Mouse (Mus musculus): ENCODE results near the gene Fgf3. TPM values are rescaled to one million over a fixed set of nuclear protein-coding genes. Genes with fewer than 3 reads are reported as not detected.

Gene Fgf3
- polyA plus RNA-seq, 1 experiment from 2014 or later, result 0.28 TPM

GRCm38 (mm10) chr7:144861056-144861768 lies 23.3 kb downstream of the Fgf3 start:
- Histone ChIP-seq H3K9me3 (replicated peaks) (no peaks in the 10 kb centered on the region), H3K4me1 (peaks cover 15% of the 10 kb centered on the region), H3K27ac (replicated peaks) (no peak overlapping the region), H3K9ac (replicated peaks) (no peak overlapping the region), H3K36me3 (no peaks in the 10 kb centered on the region), H3K4me3 (replicated peaks) (peak overlapping the region; percentile 19), H3K4me2 (peak overlapping the region; percentile 37), H3K27me3 (replicated peaks) (peaks cover 76% of the 10 kb centered on the region)
- no peak for ATAC-seq (ENCODE audit: low FRiP score)
- under 1% methylated on average over 56 of the region's 72 CpGs for WGBS

- no peaks in the 10 kb centered on the region for H3K9me3 ChIP-seq (replicated peaks)
- ATAC-seq (ENCODE audit: low FRiP score), result no peak
- H3K36me3 ChIP-seq, result no peaks in the 10 kb centered on the region
- 1% methylated on average over 28 of the region's 28 CpGs for WGBS
- no peak overlapping the region for H3K9ac ChIP-seq (replicated peaks)
- H3K4me3 ChIP-seq (replicated peaks), result peak overlapping the region; percentile 19
- H3K27ac ChIP-seq (replicated peaks), result no peak overlapping the region
- H3K27me3 ChIP-seq (replicated peaks), result peaks cover 79% of the 10 kb centered on the region
- peak overlapping the region; percentile 37 for H3K4me2 ChIP-seq
- H3K4me1 ChIP-seq, result peaks cover 15% of the 10 kb centered on the region
These were observed 23.8 kb downstream of the Fgf3 start for GRCm38 (mm10) chr7:144861769-144862070.

- H3K9me3 ChIP-seq (replicated peaks), result no peaks in the 10 kb centered on the region
- peaks cover 15% of the 10 kb centered on the region for H3K4me1 ChIP-seq
- no peak for ATAC-seq (ENCODE audit: low FRiP score)
- no peaks in the 10 kb centered on the region for H3K36me3 ChIP-seq
- H3K4me2 ChIP-seq, result peak overlapping the region; percentile 37; the same call in 1 of the 2 replicates
- peaks cover 83% of the 10 kb centered on the region for H3K27me3 ChIP-seq (replicated peaks)
- H3K9ac ChIP-seq (replicated peaks), result no peak overlapping the region
- 2% methylated on average over 15 of the region's 15 CpGs for WGBS
- H3K4me3 ChIP-seq (replicated peaks), result peak overlapping the region; percentile 19; the same call in 1 of the 2 replicates
- H3K27ac ChIP-seq (replicated peaks), result no peak overlapping the region
These were observed 24.2 kb downstream of the Fgf3 start for GRCm38 (mm10) chr7:144862126-144862525.

DNA sequence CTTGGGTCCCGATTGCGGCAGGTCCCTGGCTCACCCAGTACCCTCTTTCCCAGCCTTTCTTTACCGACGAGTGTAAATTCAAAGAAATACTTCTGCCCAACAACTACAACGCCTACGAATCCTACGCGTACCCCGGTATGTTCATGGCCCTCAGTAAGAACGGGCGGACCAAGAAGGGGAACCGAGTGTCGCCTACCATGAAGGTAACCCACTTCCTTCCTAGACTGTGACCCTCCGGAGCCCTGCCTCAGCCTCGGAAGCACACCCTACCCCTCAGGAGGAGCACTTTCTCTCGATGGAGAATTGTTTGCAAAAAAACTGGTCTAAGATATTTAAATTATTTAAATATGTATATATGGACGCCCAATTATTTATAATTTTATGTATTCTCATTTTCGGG lies 24.8 kb downstream of the Fgf3 start:
- Histone ChIP-seq H3K9me3 (replicated peaks) (no peaks in the 10 kb centered on the region), H3K4me2 (no peak overlapping the region), H3K9ac (replicated peaks) (no peak overlapping the region), H3K4me3 (replicated peaks) (no peak overlapping the region), H3K27ac (replicated peaks) (no peak overlapping the region), H3K4me1 (peaks cover 15% of the 10 kb centered on the region), H3K36me3 (no peaks in the 10 kb centered on the region), H3K27me3 (replicated peaks) (peaks cover 89% of the 10 kb centered on the region)
- 4% methylated on average over 18 of the region's 18 CpGs for WGBS
- ATAC-seq (ENCODE audit: low FRiP score), result no peak

GRCm38 (mm10) chr7:144863196-144863595 lies 25.3 kb downstream of the Fgf3 start:
- Histone ChIP-seq H3K4me1 (peaks cover 15% of the 10 kb centered on the region), H3K9ac (replicated peaks) (no peak overlapping the region), H3K36me3 (no peaks in the 10 kb centered on the region), H3K9me3 (replicated peaks) (no peaks in the 10 kb centered on the region), H3K27me3 (replicated peaks) (peaks cover 89% of the 10 kb centered on the region), H3K4me2 (no peak overlapping the region), H3K27ac (replicated peaks) (no peak overlapping the region), H3K4me3 (replicated peaks) (no peak overlapping the region)
- ATAC-seq (ENCODE audit: low FRiP score), result no peak
- WGBS, result 2% methylated on average over 11 of the region's 11 CpGs

DNA sequence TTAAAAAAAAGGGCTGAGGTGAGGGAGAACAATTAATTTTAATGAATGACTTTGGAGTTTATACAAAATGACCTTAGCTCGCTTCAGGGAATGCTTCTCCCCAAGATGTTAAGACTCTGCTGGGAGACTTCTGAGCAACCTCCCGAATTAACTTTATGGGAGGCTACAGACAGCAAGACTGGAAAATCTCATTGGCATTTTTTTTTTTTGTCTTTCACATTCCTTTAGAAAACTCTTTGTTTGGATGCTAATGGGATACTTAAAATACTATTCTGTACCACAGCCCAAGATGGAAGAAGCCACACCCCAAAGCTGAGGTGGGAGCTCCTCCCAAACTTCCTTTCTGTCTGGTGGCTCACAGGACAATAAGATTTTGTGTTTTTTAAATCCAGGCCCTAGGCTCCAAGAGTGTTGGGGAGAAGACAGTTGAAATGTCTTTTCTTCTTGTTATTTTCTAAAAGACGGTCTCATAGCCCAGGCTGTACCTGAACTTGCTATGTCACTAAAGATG lies 26.3 kb downstream of the Fgf3 start:
- H3K27ac ChIP-seq (replicated peaks), result no peak overlapping the region
- WGBS, result 50% methylated on average over 3 of the region's 3 CpGs

GRCm38 (mm10) chr7:144867161-144867560 lies 29.3 kb downstream of the Fgf3 start:
- no peak overlapping the region for H3K27ac ChIP-seq (replicated peaks)
- 68% methylated on average over 4 of the region's 4 CpGs for WGBS
- no peak overlapping the region for H3K9ac ChIP-seq (replicated peaks)
- no peak overlapping the region for H3K4me2 ChIP-seq
- no peak overlapping the region for H3K4me3 ChIP-seq (replicated peaks)
- H3K4me1 ChIP-seq, result peaks cover 1% of the 10 kb centered on the region; the same call in 1 of the 2 replicates
- H3K36me3 ChIP-seq, result no peaks in the 10 kb centered on the region
- no peaks in the 10 kb centered on the region for H3K9me3 ChIP-seq (replicated peaks)
- H3K27me3 ChIP-seq (replicated peaks), result peaks cover 52% of the 10 kb centered on the region
- no peak for ATAC-seq (ENCODE audit: low FRiP score)

More for the DNA sequence above, 26.3 kb downstream of the Fgf3 start:
- no peak for ATAC-seq (ENCODE audit: low FRiP score)
- Histone ChIP-seq H3K36me3 (no peaks in the 10 kb centered on the region), H3K27me3 (replicated peaks) (peaks cover 82% of the 10 kb centered on the region), H3K9ac (replicated peaks) (no peak overlapping the region), H3K4me1 (peaks cover 15% of the 10 kb centered on the region), H3K4me3 (replicated peaks) (no peak overlapping the region), H3K9me3 (replicated peaks) (no peaks in the 10 kb centered on the region), H3K4me2 (no peak overlapping the region)

- Histone ChIP-seq H3K27ac (replicated peaks) (no peak overlapping the region), H3K4me3 (replicated peaks) (no peak overlapping the region), H3K4me1 (no peaks in the 10 kb centered on the region), H3K4me2 (no peak overlapping the region), H3K9me3 (replicated peaks) (no peaks in the 10 kb centered on the region), H3K27me3 (replicated peaks) (peaks cover 48% of the 10 kb centered on the region), H3K9ac (replicated peaks) (no peak overlapping the region), H3K36me3 (no peaks in the 10 kb centered on the region)
- ATAC-seq (ENCODE audit: low FRiP score), result no peak
- 86% methylated on average over 8 of the region's 8 CpGs for WGBS
These were observed 29.7 kb downstream of the Fgf3 start for GRCm38 (mm10) chr7:144867602-144868001.

GRCm38 (mm10) chr7:144872420-144872819 lies 34.5 kb downstream of the Fgf3 start:
- no peaks in the 10 kb centered on the region for H3K36me3 ChIP-seq
- WGBS, result 77% methylated on average over 4 of the region's 4 CpGs
- H3K4me1 ChIP-seq, result no peaks in the 10 kb centered on the region
- H3K27ac ChIP-seq (replicated peaks), result no peak overlapping the region
- no peaks in the 10 kb centered on the region for H3K9me3 ChIP-seq (replicated peaks)
- no peak for ATAC-seq (ENCODE audit: low FRiP score)
- H3K4me3 ChIP-seq (replicated peaks), result no peak overlapping the region
- no peak overlapping the region for H3K4me2 ChIP-seq
- no peak overlapping the region for H3K9ac ChIP-seq (replicated peaks)
- peaks cover 4% of the 10 kb centered on the region for H3K27me3 ChIP-seq (replicated peaks)

- WGBS, result 79% methylated on average over 4 of the region's 4 CpGs
- H3K9me3 ChIP-seq (replicated peaks), result no peaks in the 10 kb centered on the region
- no peak overlapping the region for H3K4me2 ChIP-seq
- H3K9ac ChIP-seq (replicated peaks), result no peak overlapping the region
- H3K4me1 ChIP-seq, result no peaks in the 10 kb centered on the region
- no peak for ATAC-seq (ENCODE audit: low FRiP score)
- no peaks in the 10 kb centered on the region for H3K27me3 ChIP-seq (replicated peaks)
- H3K36me3 ChIP-seq, result no peaks in the 10 kb centered on the region
- no peak overlapping the region for H3K27ac ChIP-seq (replicated peaks)
- no peak overlapping the region for H3K4me3 ChIP-seq (replicated peaks)
These were observed 35.3 kb downstream of the Fgf3 start for GRCm38 (mm10) chr7:144873160-144873559.

- Histone ChIP-seq H3K4me3 (replicated peaks) (no peak overlapping the region), H3K4me2 (no peak overlapping the region), H3K9me3 (replicated peaks) (no peaks in the 10 kb centered on the region), H3K27ac (replicated peaks) (no peak overlapping the region), H3K4me1 (no peaks in the 10 kb centered on the region), H3K9ac (replicated peaks) (no peak overlapping the region), H3K36me3 (no peaks in the 10 kb centered on the region), H3K27me3 (replicated peaks) (no peaks in the 10 kb centered on the region)
- WGBS, result 69% methylated on average over 4 of the region's 4 CpGs
- no peak for ATAC-seq (ENCODE audit: low FRiP score)
These were observed 36.3 kb downstream of the Fgf3 start for GRCm38 (mm10) chr7:144874226-144874625.

GRCm38 (mm10) chr7:144878401-144878800 lies 40.5 kb downstream of the Fgf3 start:
- Histone ChIP-seq H3K27ac (replicated peaks) (no peak overlapping the region), H3K9ac (replicated peaks) (no peak overlapping the region), H3K4me1 (no peaks in the 10 kb centered on the region), H3K4me2 (no peak overlapping the region), H3K4me3 (replicated peaks) (no peak overlapping the region), H3K36me3 (no peaks in the 10 kb centered on the region), H3K9me3 (replicated peaks) (no peaks in the 10 kb centered on the region), H3K27me3 (replicated peaks) (no peaks in the 10 kb centered on the region)
- 89% methylated on average over 1 of the region's 1 CpGs for WGBS
- ATAC-seq (ENCODE audit: low FRiP score), result no peak
